Mouse (Mus musculus) hindbrain, embryonic 13.5 days (tissue): ENCODE data around the gene Btbd35f26. TPM values are rescaled to one million over a fixed set of nuclear protein-coding genes. Genes with fewer than 3 reads are reported as not detected.
"Not testable (repeated sequence)": the region's sequence is repeated elsewhere in the genome, so short reads cannot be mapped to it uniquely, and the experiment has no call there.

Experiments used
- ATAC-seq: fragments of 200-750 bp; cut with Nextera tagmentation; 2 replicates; pipeline ENCODE4 v1.8.0; 2017; ENCODE audit warnings: moderate TSS enrichment; ENCODE audit not compliant: low FRiP score
- H3K27ac ChIP-seq: fragments of 300-500 bp; sonication (generic); 2 replicates; pipeline ENCODE4 v1.5.1; 2015; ENCODE audit warnings: inconsistent platforms, mild to moderate bottlenecking, moderate library complexity
- H3K27me3 ChIP-seq: fragments of 300-500 bp; sonication (generic); 2 replicates; pipeline ENCODE4 v1.6.1; 2015; ENCODE audit warnings: mild to moderate bottlenecking, inconsistent platforms
- H3K36me3 ChIP-seq: fragments of 300-500 bp; sonication (generic); 2 replicates; pipeline ENCODE4 v1.6.1; 2015; ENCODE audit warnings: mild to moderate bottlenecking, inconsistent platforms
- H3K4me1 ChIP-seq: fragments of 300-500 bp; sonication (generic); replicated peaks from 2 replicates; pipeline ENCODE4 v1.6.1; 2015; ENCODE audit warnings: inconsistent platforms
- H3K4me2 ChIP-seq: fragments of 300-500 bp; sonication (generic); 2 replicates; pipeline ENCODE4 v1.6.1; 2015; ENCODE audit warnings: inconsistent platforms, mild to moderate bottlenecking, moderate library complexity
- H3K4me3 ChIP-seq: fragments of 300-500 bp; sonication (generic); 2 replicates; pipeline ENCODE4 v1.5.1; 2015; ENCODE audit warnings: mild to moderate bottlenecking, inconsistent platforms
- H3K9ac ChIP-seq: fragments of 300-500 bp; sonication (generic); 2 replicates; pipeline ENCODE4 v1.6.1; 2015; ENCODE audit warnings: mild to moderate bottlenecking, inconsistent platforms
- H3K9me3 ChIP-seq: fragments of 300-500 bp; sonication (generic); 2 replicates; pipeline ENCODE4 v1.6.1; 2016; ENCODE audit warnings: inconsistent platforms
- WGBS: fragments of 180-500 bp; shearing (Covaris S2); methylation state at CpG from one replicate; pipeline ENCODE4 v1.1.7; 2015; 5-methylcytosine and 5-hydroxymethylcytosine counted together
- polyA plus RNA-seq: library from polyadenylated mRNA; unstranded; fragments of >200 nt; fragmentation: Nextera tagmentation; extraction: Ambion mirVana; gene quantifications from 2 replicates; pipeline ENCODE4 v1.2.1, GENCODE M21; 2015

Gene Btbd35f26
- polyA plus RNA-seq = not detected in 2 replicates

GRCm38 (mm10) chrX:31336154-31336553 is at the start of gene Btbd35f26:
Btbd35f26 (plus strand) TSS chrX:31336454.
- not testable (repeated sequence) for H3K4me3 ChIP-seq, H3K4me1 ChIP-seq, H3K9ac ChIP-seq, H3K9me3 ChIP-seq, H3K4me2 ChIP-seq, H3K36me3 ChIP-seq, ATAC-seq, H3K27ac ChIP-seq, H3K27me3 ChIP-seq
- WGBS = no CpG with 5 or more reads among the region's 4 CpGs

- not testable (repeated sequence) for H3K9me3 ChIP-seq, H3K27me3 ChIP-seq, ATAC-seq, H3K27ac ChIP-seq, H3K36me3 ChIP-seq, H3K4me1 ChIP-seq, H3K4me3 ChIP-seq, H3K9ac ChIP-seq, H3K4me2 ChIP-seq
- WGBS = 91% methylated on average over 2 of the region's 4 CpGs
Measured at GRCm38 (mm10) chrX:31341924-31342323, 5.7 kb downstream of the Btbd35f26 start.

DNA sequence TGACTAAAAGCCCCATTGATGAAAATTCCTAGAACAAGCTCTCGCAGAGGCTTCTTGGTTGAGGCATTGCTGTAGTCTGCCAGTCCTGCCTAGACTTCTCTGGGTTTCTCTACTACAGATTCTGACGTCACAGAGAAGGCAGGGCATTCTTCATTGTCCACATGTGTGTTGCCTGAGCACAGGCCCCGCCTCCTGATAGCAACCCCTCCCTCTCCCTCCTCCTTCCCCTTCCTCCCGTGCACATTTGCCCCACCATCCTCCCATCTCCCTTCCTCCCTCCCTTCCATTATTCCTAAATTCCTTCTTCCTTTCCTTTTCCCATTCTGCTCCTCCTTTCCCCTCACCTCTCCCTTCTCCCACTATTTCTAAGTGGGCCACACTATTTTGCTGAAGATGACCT is 47.6 kb downstream of the Btbd35f26 start, which contains the start of gene Btbd35f19:
Gene Btbd35f19 (minus strand): TSS at position 101 of the 400 bp plus-strand sequence.
- H3K4me2 ChIP-seq, ATAC-seq, H3K9me3 ChIP-seq, H3K4me1 ChIP-seq, H3K4me3 ChIP-seq, H3K27ac ChIP-seq, H3K27me3 ChIP-seq, H3K9ac ChIP-seq, H3K36me3 ChIP-seq: not testable (repeated sequence)
- no CpG with 5 or more reads among the region's 4 CpGs for WGBS

Other genes with a start within 250 kb of the Btbd35f26 start
- not detected in 2 replicates for gene Btbd35f29, start 218.8 kb upstream of the Btbd35f26 start, polyA plus RNA-seq
- not detected in 2 replicates for gene Spin2f, start 82.6 kb upstream of the Btbd35f26 start, polyA plus RNA-seq
- not detected in 2 replicates for gene Btbd35f19, start 47.5 kb downstream of the Btbd35f26 start, polyA plus RNA-seq
- gene Gm21883, start 237.8 kb downstream of the Btbd35f26 start, polyA plus RNA-seq = not detected in 2 replicates